Mouse (Mus musculus): Measurements from ENCODE around the gene Meox1. TPM values are rescaled to one million over a fixed set of nuclear protein-coding genes. Genes with fewer than 3 reads are reported as not detected.

The Meox1 gene
- total and polyA plus RNA-seq, 3 experiments: not detected

DNA sequence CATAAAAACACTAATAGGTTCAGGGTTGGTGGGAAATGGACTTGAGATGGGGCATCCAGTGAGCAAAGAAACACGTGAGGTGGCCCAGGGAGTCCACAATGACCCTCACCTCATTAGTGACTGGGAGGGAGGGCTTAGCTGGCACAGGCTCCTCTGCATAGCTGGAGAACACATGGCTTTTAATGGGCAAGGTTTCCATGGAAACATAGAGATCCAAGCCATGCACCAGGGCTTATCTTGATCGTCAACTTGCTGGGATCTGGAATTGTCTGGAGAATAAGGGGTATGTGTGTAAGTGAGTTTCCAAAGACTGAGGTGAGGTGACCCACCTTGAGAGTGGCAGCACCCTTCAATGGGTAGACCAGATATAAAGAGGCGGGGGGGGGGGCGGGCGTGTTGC, 19.2 kb downstream of the Meox1 start:
- H3K9ac ChIP-seq (ENCODE audit: control insufficient read depth, low read depth, low read length, poor library complexity, severe bottlenecking): no peak overlapping the region
- H3K4me3 ChIP-seq (ENCODE audit: control insufficient read depth in 1 of 2, insufficient read depth in 1 of 2, low read depth in 2 of 2, low read length in 2 of 2): no peak overlapping the region
- H3K36me3 ChIP-seq (ENCODE audit: control insufficient read depth in 1 of 2, insufficient read depth in 2 of 2, low read length in 2 of 2): no peaks in the 10 kb centered on the region
- no peaks in the 10 kb centered on the region for H3K4me1 ChIP-seq (ENCODE audit: control insufficient read depth in 1 of 2, insufficient read depth in 2 of 2, low read length in 2 of 2)
- TF ChIP-seq USF2 (IDR thresholded peaks at IDR 0.05; ENCODE audit: borderline replicate concordance in 1 of 2, insufficient read depth in 1 of 2, low read depth in 1 of 2, low read length in 2 of 2): no peak
- TF ChIP-seq MAFK (IDR thresholded peaks at IDR 0.05; ENCODE audit: borderline replicate concordance, low read depth, low read length): no peak
- no peak for TF ChIP-seq EP300 (IDR thresholded peaks at IDR 0.05; ENCODE audit: low read depth in 1 of 2, low read length in 2 of 2)
- no peak for TF ChIP-seq CHD1 (IDR thresholded peaks at IDR 0.05; ENCODE audit: low read depth, low read length)
- TF ChIP-seq MYB (IDR thresholded peaks at IDR 0.05; ENCODE audit: low read depth, low read length): no peak
- no peak for TF ChIP-seq TBP (IDR thresholded peaks at IDR 0.05; ENCODE audit: low read depth, low read length)
- TF ChIP-seq MYC (IDR thresholded peaks at IDR 0.05; ENCODE audit: low read depth, low read length): no peak
- TF ChIP-seq MEF2A (IDR thresholded peaks at IDR 0.05; ENCODE audit: extremely low read depth, insufficient replicate concordance, low read depth, low read length, poor library complexity, severe bottlenecking): no peak
- TF ChIP-seq NRF1 (IDR thresholded peaks at IDR 0.05; ENCODE audit: insufficient read depth, low read depth, low read length, poor library complexity, severe bottlenecking): no peak
- no peak for TF ChIP-seq TAL1 (IDR thresholded peaks at IDR 0.05; ENCODE audit: low read length)
- no peak for DNase-seq (ENCODE audit: low read depth, low spot score)
- peaks cover 18 to 27% of the 10 kb centered on the region in 2 experiments for H3K27me3 ChIP-seq (ENCODE audit: control insufficient read depth in 1 of 2, insufficient read depth in 2 of 2, low read length in 2 of 2)
- no peak overlapping the region for H3K27ac ChIP-seq (ENCODE audit: control insufficient read depth, low read depth, low read length)
- H3K79me2 ChIP-seq (ENCODE audit: control insufficient read depth, insufficient read depth, low read length, poor library complexity): no peaks in the 10 kb centered on the region
- no peaks in the 10 kb centered on the region for H3K9me3 ChIP-seq (replicated peaks; ENCODE audit: insufficient read depth, low read length)

DNA sequence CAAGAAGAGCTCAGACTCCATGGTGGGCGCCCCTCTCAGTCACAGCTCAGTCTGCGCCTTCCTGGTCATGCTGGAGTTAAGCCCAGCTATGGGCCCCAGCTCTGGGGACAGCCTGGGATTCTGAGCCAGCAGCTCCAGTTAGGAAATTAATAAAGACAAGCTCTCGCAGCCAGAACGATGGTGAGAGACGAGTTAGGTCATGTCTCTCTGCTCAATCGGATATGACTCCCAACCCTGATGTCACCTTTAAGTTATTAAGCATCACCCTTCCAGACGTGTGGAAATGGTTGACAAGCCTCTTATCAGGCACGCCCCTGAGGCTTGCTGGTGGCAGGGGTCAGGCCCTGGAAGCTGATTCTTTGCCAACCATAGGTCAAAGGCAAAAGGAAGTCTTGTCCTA, 20.3 kb downstream of the Meox1 start:
- Histone ChIP-seq H3K79me2 (ENCODE audit: control insufficient read depth, insufficient read depth, low read length, poor library complexity) (no peaks in the 10 kb centered on the region), H3K36me3 (ENCODE audit: control insufficient read depth in 1 of 2, insufficient read depth in 2 of 2, low read length in 2 of 2) (no peaks in the 10 kb centered on the region), H3K27me3 (ENCODE audit: control insufficient read depth in 1 of 2, insufficient read depth in 2 of 2, low read length in 2 of 2) (peaks cover 16 to 29% of the 10 kb centered on the region in 2 experiments), H3K4me3 (ENCODE audit: control insufficient read depth in 1 of 2, insufficient read depth in 1 of 2, low read depth in 2 of 2, low read length in 2 of 2) (no peak overlapping the region), H3K4me1 (ENCODE audit: control insufficient read depth in 1 of 2, insufficient read depth in 2 of 2, low read length in 2 of 2) (no peaks in the 10 kb centered on the region), H3K27ac (ENCODE audit: control insufficient read depth, low read depth, low read length) (no peak overlapping the region), H3K9me3 (replicated peaks; ENCODE audit: insufficient read depth, low read length) (no peaks in the 10 kb centered on the region), H3K9ac (ENCODE audit: control insufficient read depth, low read depth, low read length, poor library complexity, severe bottlenecking) (no peak overlapping the region)
- TF ChIP-seq BHLHE40 (IDR thresholded peaks at IDR 0.05; ENCODE audit: borderline replicate concordance, low read depth, low read length) (no peak), CTCF (IDR thresholded peaks at IDR 0.05 in 2 of 3, conservative IDR thresholded peaks at IDR 0.05 in 1 of 3; ENCODE audit: control insufficient read depth in 1 of 3, insufficient read depth in 1 of 3, low read depth in 2 of 3, low read length in 3 of 3, poor library complexity in 1 of 3, severe bottlenecking in 1 of 3) (no peak), ELF1 (IDR thresholded peaks at IDR 0.05; ENCODE audit: low read depth, low read length) (no peak), NRF1 (IDR thresholded peaks at IDR 0.05; ENCODE audit: insufficient read depth, low read depth, low read length, poor library complexity, severe bottlenecking) (no peak), GATA1 (IDR thresholded peaks at IDR 0.05; ENCODE audit: low read depth, low read length) (no peak)
- DNase-seq (ENCODE audit: low read depth, low spot score): no peak

DNA sequence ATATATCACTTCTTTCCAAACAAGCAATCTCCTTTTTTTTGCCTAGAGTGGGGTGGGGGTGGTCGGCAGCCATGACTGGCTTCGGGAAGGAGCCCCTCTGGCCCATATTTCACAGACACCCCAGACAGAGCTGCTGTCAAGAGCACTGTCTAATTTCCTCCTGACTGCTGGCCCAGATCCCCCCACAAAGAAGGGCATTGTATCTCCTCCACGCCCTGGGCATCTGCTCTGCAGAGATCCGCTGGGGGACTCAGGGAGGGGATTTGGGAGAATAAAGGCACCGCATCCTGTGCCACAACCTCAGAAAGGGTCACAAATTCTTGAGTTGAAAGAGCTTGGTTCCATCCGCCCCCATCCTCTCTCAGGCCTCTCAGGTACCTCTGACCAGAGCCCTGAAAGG, 22.7 kb downstream of the Meox1 start:
- no peaks in the 10 kb centered on the region for H3K4me1 ChIP-seq (ENCODE audit: control insufficient read depth in 1 of 2, insufficient read depth in 2 of 2, low read length in 2 of 2)
- no peak overlapping the region for H3K27ac ChIP-seq (ENCODE audit: control insufficient read depth, low read depth, low read length)
- no peaks in the 10 kb centered on the region for H3K36me3 ChIP-seq (ENCODE audit: control insufficient read depth in 1 of 2, insufficient read depth in 2 of 2, low read length in 2 of 2)
- no peak for DNase-seq (ENCODE audit: low read depth, low spot score)
- no peaks in the 10 kb centered on the region for H3K9me3 ChIP-seq (replicated peaks; ENCODE audit: insufficient read depth, low read length)
- no peak overlapping the region for H3K4me3 ChIP-seq (ENCODE audit: control insufficient read depth in 1 of 2, insufficient read depth in 1 of 2, low read depth in 2 of 2, low read length in 2 of 2)
- no peak overlapping the region for H3K9ac ChIP-seq (ENCODE audit: control insufficient read depth, low read depth, low read length, poor library complexity, severe bottlenecking)
- H3K27me3 ChIP-seq (ENCODE audit: control insufficient read depth in 1 of 2, insufficient read depth in 2 of 2, low read length in 2 of 2): peaks cover 15 to 27% of the 10 kb centered on the region in 2 experiments
- no peaks in the 10 kb centered on the region for H3K79me2 ChIP-seq (ENCODE audit: control insufficient read depth, insufficient read depth, low read length, poor library complexity)
- TF ChIP-seq NELFE (IDR thresholded peaks at IDR 0.05; ENCODE audit: low read depth, low read length) (no peak), POLR2A (IDR thresholded peaks at IDR 0.05; ENCODE audit: control insufficient read depth in 1 of 2, insufficient read depth in 1 of 2, low read depth in 1 of 2, low read length in 2 of 2, poor library complexity in 1 of 2) (no peak), TBP (IDR thresholded peaks at IDR 0.05; ENCODE audit: low read depth, low read length) (no peak), MAZ (IDR thresholded peaks at IDR 0.05; ENCODE audit: low read depth, low read length) (no peak), MAX (IDR thresholded peaks at IDR 0.05; ENCODE audit: low read length) (no peak), SMC3 (IDR thresholded peaks at IDR 0.05; ENCODE audit: low read depth, low read length) (no peak)
